Mouse (Mus musculus) midbrain, postnatal 0 days (tissue): ENCODE results near the gene Tango2. TPM values are rescaled to one million over a fixed set of nuclear protein-coding genes. Genes with fewer than 3 reads are reported as not detected.
A peak's percentile ranks its signal among the peaks of the same experiment; 100 is the strongest.

Experiments
- ATAC-seq: fragments of 200-750 bp; cut with Nextera tagmentation; 2 replicates; pipeline ENCODE4 v1.8.0; 2017; ENCODE audit warnings: moderate number of reproducible peaks, mild to moderate bottlenecking, moderate TSS enrichment, moderate library complexity; ENCODE audit not compliant: low FRiP score
- DNase-seq: peaks from one replicate; pipeline ENCODE4 v3.0.0-alpha.2; 2015; ENCODE audit warnings: low spot score
- H3K27ac ChIP-seq: fragments of 300-500 bp; sonication (generic); 2 replicates; pipeline ENCODE4 v1.5.1; 2014; ENCODE audit warnings: low read depth, mild to moderate bottlenecking, low read length, mixed read lengths
- H3K27me3 ChIP-seq: fragments of 300-500 bp; sonication (generic); 2 replicates; pipeline ENCODE4 v1.6.1; 2014; ENCODE audit warnings: low read length, control low read depth, mixed read lengths; ENCODE audit not compliant: insufficient read depth
- H3K36me3 ChIP-seq: fragments of 300-500 bp; sonication (generic); 2 replicates; pipeline ENCODE4 v1.6.1; 2014; ENCODE audit warnings: low read length, control low read depth, mixed read lengths; ENCODE audit not compliant: insufficient read depth
- H3K4me1 ChIP-seq: fragments of 300-500 bp; sonication (generic); 2 replicates; pipeline ENCODE4 v1.6.1; 2014; ENCODE audit warnings: mild to moderate bottlenecking, control low read depth, antibody characterized with exemption, low read length, mixed read lengths; ENCODE audit not compliant: insufficient read depth
- H3K4me2 ChIP-seq: fragments of 300-500 bp; sonication (generic); 2 replicates; pipeline ENCODE4 v1.6.1; 2014; ENCODE audit warnings: low read depth, mild to moderate bottlenecking, low read length, mixed read lengths; ENCODE audit not compliant: poor library complexity, severe bottlenecking
- H3K4me3 ChIP-seq: fragments of 300-500 bp; sonication (generic); 2 replicates; pipeline ENCODE4 v1.5.1; 2014; ENCODE audit warnings: low read depth, mild to moderate bottlenecking, low read length, moderate library complexity
- H3K9ac ChIP-seq: fragments of 300-500 bp; sonication (generic); replicated peaks from 2 replicates; pipeline ENCODE4 v1.6.1; 2014; ENCODE audit warnings: mild to moderate bottlenecking, low read length, moderate library complexity, mixed read lengths; ENCODE audit not compliant: poor library complexity, severe bottlenecking
- H3K9me3 ChIP-seq: fragments of 300-500 bp; sonication (generic); 2 replicates; pipeline ENCODE4 v1.6.1; 2016; ENCODE audit warnings: low read length, control low read depth
- CTCF ChIP-seq: IDR thresholded peaks from 2 replicates; pipeline ENCODE4 v1.5.1; 2016; ENCODE audit warnings: antibody characterized with exemption, mild to moderate bottlenecking
- WGBS: fragments of 180-500 bp; shearing (Covaris S2); extraction: QIAGEN DNeasy Blood & Tissue Kit; methylation state at CpG from one replicate; pipeline ENCODE4 v1.1.7; 2014; 5-methylcytosine and 5-hydroxymethylcytosine counted together
- polyA plus RNA-seq: library from polyadenylated mRNA; unstranded; fragments of >200 nt; fragmentation: Nextera tagmentation; extraction: Ambion mirVana; gene quantifications from 2 replicates; pipeline ENCODE4 v1.2.1, GENCODE M21; 2015
- total RNA-seq: library from RNA; depleted of rRNA; stranded (reverse); fragments of >200 nt; gene quantifications from 2 replicates; pipeline ENCODE4 v1.2.3, GENCODE M21; 2014

Gene Tango2
- total and polyA plus RNA-seq, 2 experiments from 2014 or later: 44.1 to 88.0 TPM

GRCm38 (mm10) chr16:18388583-18389435 is 40.9 kb upstream of the Tango2 start:
- no peak for ATAC-seq
- H3K9me3 ChIP-seq: no peaks in the 10 kb centered on the region
- no peak for DNase-seq
- H3K9ac ChIP-seq: no peak overlapping the region
- 73% methylated on average over 14 of the region's 14 CpGs for WGBS
- peaks cover 5% of the 10 kb centered on the region; the same call in 1 of the 2 replicates for H3K36me3 ChIP-seq
- peak overlapping the region; percentile 47; the same call in 1 of the 2 replicates for H3K27ac ChIP-seq
- no peak overlapping the region for H3K4me2 ChIP-seq
- TF ChIP-seq CTCF: no peak
- H3K27me3 ChIP-seq: no peaks in the 10 kb centered on the region
- no peak overlapping the region for H3K4me3 ChIP-seq
- H3K4me1 ChIP-seq: peaks cover 6% of the 10 kb centered on the region

- Histone ChIP-seq H3K4me1 (no peaks in the 10 kb centered on the region), H3K4me2 (no peak overlapping the region), H3K4me3 (no peak overlapping the region), H3K9ac (no peak overlapping the region), H3K27ac (peak overlapping the region; percentile 47), H3K36me3 (peaks cover 5% of the 10 kb centered on the region; the same call in 1 of the 2 replicates), H3K9me3 (no peaks in the 10 kb centered on the region), H3K27me3 (no peaks in the 10 kb centered on the region)
- 33% methylated on average over 5 of the region's 7 CpGs for WGBS
- DNase-seq (no peak), ATAC-seq (no peak)
- TF ChIP-seq CTCF: no peak
Measured at GRCm38 (mm10) chr16:18387704-18388582, 40.0 kb upstream of the Tango2 start.

GRCm38 (mm10) chr16:18386972-18387371 is 39.1 kb upstream of the Tango2 start:
- 60% methylated on average over 3 of the region's 3 CpGs for WGBS
- no peak for ATAC-seq

DNA sequence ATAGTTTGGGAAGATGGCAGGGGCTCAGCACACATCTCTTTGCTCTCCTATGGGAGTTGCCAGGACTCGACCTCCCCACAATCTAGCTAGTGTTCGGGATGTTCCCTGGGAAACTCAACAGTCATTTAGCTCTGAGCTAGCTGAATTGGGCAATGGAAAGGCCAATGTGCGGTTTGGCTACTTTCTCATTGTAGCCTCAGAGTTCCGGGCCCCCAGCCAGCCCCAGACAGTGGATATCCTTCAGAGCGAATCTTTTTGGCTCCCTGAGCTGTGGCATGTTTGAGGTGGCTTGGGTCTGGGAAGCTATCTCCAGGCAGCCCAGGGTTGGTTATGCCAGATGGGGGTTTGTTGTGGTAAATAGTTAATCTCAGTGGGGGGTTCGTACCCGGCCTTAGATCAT is 38.5 kb upstream of the Tango2 start:
- TF ChIP-seq CTCF: no peak
- H3K9ac ChIP-seq: no peak overlapping the region
- DNase-seq: peak; percentile 69
- no peaks in the 10 kb centered on the region for H3K9me3 ChIP-seq
- peaks cover 5% of the 10 kb centered on the region; the same call in 1 of the 2 replicates for H3K36me3 ChIP-seq
- 73% methylated on average over 7 of the region's 7 CpGs for WGBS
- no peak overlapping the region for H3K4me3 ChIP-seq
- H3K27ac ChIP-seq: no peak overlapping the region
- H3K4me1 ChIP-seq: no peaks in the 10 kb centered on the region
- ATAC-seq: no peak
- H3K27me3 ChIP-seq: no peaks in the 10 kb centered on the region
- no peak overlapping the region for H3K4me2 ChIP-seq

More at GRCm38 (mm10) chr16:18386972-18387371, 39.1 kb upstream of the Tango2 start:
- Histone ChIP-seq H3K27me3 (no peaks in the 10 kb centered on the region), H3K9me3 (no peaks in the 10 kb centered on the region), H3K9ac (no peak overlapping the region), H3K27ac (no peak overlapping the region), H3K36me3 (peaks cover 5% of the 10 kb centered on the region; the same call in 1 of the 2 replicates), H3K4me1 (no peaks in the 10 kb centered on the region), H3K4me2 (no peak overlapping the region), H3K4me3 (no peak overlapping the region)
- no peak for TF ChIP-seq CTCF
- DNase-seq: no peak

DNA sequence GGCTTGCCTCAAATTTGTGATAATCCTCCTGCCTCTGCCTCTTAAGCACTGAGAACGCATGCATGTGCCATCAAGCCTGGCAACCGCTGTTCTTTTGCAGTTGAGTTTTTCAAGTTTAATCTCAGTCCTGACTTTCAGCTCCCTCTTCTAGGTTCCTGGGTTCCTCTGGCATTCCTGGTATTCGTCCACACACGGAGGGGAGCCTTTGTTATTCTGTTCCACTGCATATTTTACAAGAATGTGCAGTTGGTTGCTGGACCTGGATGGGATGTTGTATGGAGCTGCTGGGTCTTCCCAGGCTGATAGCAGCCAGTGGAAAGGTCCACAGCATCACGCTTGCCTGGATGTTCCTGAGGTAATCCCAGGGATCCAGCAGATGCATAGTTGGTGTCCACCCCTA is 37.5 kb upstream of the Tango2 start:
- no peak for DNase-seq
- Histone ChIP-seq H3K36me3 (no peaks in the 10 kb centered on the region; the same call in 1 of the 2 replicates), H3K4me3 (no peak overlapping the region), H3K9me3 (no peaks in the 10 kb centered on the region), H3K27me3 (no peaks in the 10 kb centered on the region), H3K4me2 (no peak overlapping the region), H3K4me1 (0 out of 2 replicates have a peak, but pooled peaks cover 4% of the 10 kb centered on the region), H3K9ac (no peak overlapping the region), H3K27ac (no peak overlapping the region)
- TF ChIP-seq CTCF: no peak
- whole genome bisulfite sequencing: 63% methylated on average over 5 of the region's 5 CpGs
- ATAC-seq: no peak
